ENCODE assay signal across 8 mouse cellular contexts in the genomic region with DNA sequence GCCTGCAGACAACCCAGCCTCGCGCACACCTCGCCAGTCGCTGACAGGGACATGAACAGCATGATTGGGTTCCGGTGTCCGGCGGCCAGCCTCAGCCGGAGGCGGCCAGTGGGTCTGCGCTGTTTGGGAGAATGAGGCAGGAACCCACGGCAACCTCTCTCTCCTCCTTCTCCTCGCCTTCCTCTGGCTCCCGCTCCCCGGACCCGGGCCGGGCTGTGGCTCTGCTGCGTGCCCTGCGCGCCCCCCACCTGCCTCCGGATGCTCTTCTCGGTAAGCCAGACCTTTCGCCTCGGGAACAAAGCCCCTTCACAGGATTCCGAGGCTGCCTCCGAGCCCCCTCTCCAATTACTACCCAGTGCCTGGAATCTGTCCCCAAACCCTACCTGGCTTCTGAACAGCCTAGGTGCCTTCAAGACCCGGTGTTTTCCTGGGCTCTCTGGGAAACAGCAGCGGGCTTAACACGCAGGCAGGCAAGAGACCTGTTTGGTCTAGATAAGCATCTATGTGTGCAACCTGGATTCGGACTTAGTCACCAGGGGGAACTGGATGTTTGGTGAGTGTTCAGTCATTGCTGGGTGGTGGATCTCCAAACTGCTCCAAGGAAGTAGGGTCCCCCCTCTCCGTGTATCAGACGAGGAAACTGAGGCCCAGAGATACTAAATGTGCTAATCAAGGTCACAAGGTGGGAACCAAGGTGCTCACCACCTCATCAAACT. TPM values are rescaled to one million over a fixed set of nuclear protein-coding genes. Genes with fewer than 3 reads are reported as not detected.
DNase-seq lines count a peak whose midpoint lies in the region; ATAC-seq and TF ChIP-seq lines count a peak whose summit lies in the region.

No protein-coding gene starts in this region.

- 4% methylated on average over 30 of the region's 31 CpGs for WGBS in heart, embryonic 12.5 days
- 3% methylated on average over 31 of the region's 31 CpGs for WGBS in forebrain, embryonic 14.5 days
- 5% methylated on average over 31 of the region's 31 CpGs for WGBS in liver, postnatal 0 days (ENCODE audit: insufficient replicate concordance)

- ATAC-seq in heart, embryonic 12.5 days (ENCODE audit: insufficient number of reproducible peaks, low FRiP score) = no peak
- no peak for ATAC-seq in forebrain, embryonic 14.5 days
- ATAC-seq in liver, postnatal 0 days = no peak

- TF ChIP-seq EP300 in liver, postnatal 0 days (IDR thresholded peaks at IDR 0.05; ENCODE audit: low read depth) = no peak

- peaks cover 5% of the 10 kb centered on the region; the same call in 1 of the 2 replicates for H3K9me3 ChIP-seq in heart, embryonic 12.5 days (replicated peaks)
- no peaks in the 10 kb centered on the region for H3K9me3 ChIP-seq in forebrain, embryonic 14.5 days (replicated peaks; ENCODE audit: control insufficient read depth, low read length)
- H3K9me3 ChIP-seq in liver, postnatal 0 days (ENCODE audit: low read length) = no peaks in the 10 kb centered on the region

- H3K36me3 ChIP-seq in heart, embryonic 12.5 days = no peaks in the 10 kb centered on the region
- H3K36me3 ChIP-seq in forebrain, embryonic 14.5 days (ENCODE audit: control insufficient read depth, insufficient read depth, low read length) = no peaks in the 10 kb centered on the region
- H3K36me3 ChIP-seq in liver, postnatal 0 days (replicated peaks; ENCODE audit: insufficient read depth, low read length) = no peaks in the 10 kb centered on the region

- H3K4me3 ChIP-seq in heart, embryonic 12.5 days = peak overlapping the region; percentile 58
- peak overlapping the region; percentile 60 for H3K4me3 ChIP-seq in forebrain, embryonic 14.5 days (ENCODE audit: low read depth, low read length)
- H3K4me3 ChIP-seq in liver, postnatal 0 days (ENCODE audit: low read depth, low read length) = peak overlapping the region; percentile 30; the same call in 1 of the 2 replicates

- H3K27me3 ChIP-seq in heart, embryonic 12.5 days (replicated peaks) = peaks cover 89% of the 10 kb centered on the region
- H3K27me3 ChIP-seq in forebrain, embryonic 14.5 days (replicated peaks; ENCODE audit: control insufficient read depth, insufficient read depth, low read length) = peaks cover 3% of the 10 kb centered on the region
- H3K27me3 ChIP-seq in liver, postnatal 0 days (ENCODE audit: insufficient read depth, low read length) = peaks cover 34% of the 10 kb centered on the region

- peak overlapping the region; percentile 99 for H3K4me2 ChIP-seq in heart, embryonic 12.5 days
- peak overlapping the region; percentile 96 for H3K4me2 ChIP-seq in forebrain, embryonic 14.5 days (ENCODE audit: low read length)
- H3K4me2 ChIP-seq in liver, postnatal 0 days (ENCODE audit: low read depth, low read length) = peak overlapping the region; percentile 61

- no peak for DNase-seq in heart, postnatal 36 days
- peak; percentile 48 for DNase-seq in ZHBTc4 (ENCODE audit: low read depth, low spot score)
- no peak for DNase-seq in forebrain, embryonic 14.5 days (ENCODE audit: low spot score)
- DNase-seq in liver, postnatal 0 days = no peak
- no peak for DNase-seq in spleen, postnatal 10 days (ENCODE audit: low spot score in 2 of 2)
- DNase-seq in retina, embryonic 14.5 days (ENCODE audit: low spot score) = no peak
- no peak for DNase-seq in layer of hippocampus, postnatal 36 days

- no peak overlapping the region for H3K27ac ChIP-seq in heart, embryonic 12.5 days (ENCODE audit: poor library complexity, severe bottlenecking)
- H3K27ac ChIP-seq in forebrain, embryonic 14.5 days (ENCODE audit: low read depth, low read length) = 0 out of 2 replicates have a peak overlapping the region, but pooled peaks have one; percentile 55
- H3K27ac ChIP-seq in liver, postnatal 0 days (ENCODE audit: low read depth) = no peak overlapping the region

- no peak for TF ChIP-seq CTCF in liver, postnatal 0 days (IDR thresholded peaks at IDR 0.05; ENCODE audit: low read depth)

- intact Hi-C loops in heart, postnatal 36 days (cut with DNase I) = no loop called here

- peaks cover 17% of the 10 kb centered on the region for H3K4me1 ChIP-seq in heart, embryonic 12.5 days (replicated peaks)
- no peaks in the 10 kb centered on the region; the same call in 1 of the 2 replicates for H3K4me1 ChIP-seq in forebrain, embryonic 14.5 days (ENCODE audit: control insufficient read depth, insufficient read depth, low read length)
- H3K4me1 ChIP-seq in liver, postnatal 0 days (ENCODE audit: insufficient read depth) = no peaks in the 10 kb centered on the region

- peak overlapping the region; percentile 64 for H3K9ac ChIP-seq in heart, embryonic 12.5 days
- H3K9ac ChIP-seq in forebrain, embryonic 14.5 days (ENCODE audit: low read length) = peak overlapping the region; percentile 60
- H3K9ac ChIP-seq in liver, postnatal 0 days (replicated peaks) = no peak overlapping the region

RNA-seq across cellular contexts. Expression of gene Tunar, which starts 3.8 kb away (rescaled TPM):
- polyA plus RNA-seq in heart, embryonic 12.5 days (2016; fragmentation: Nextera tagmentation; extraction: Ambion mirVana) = 0.10 and 0.15 TPM in 2 replicates
- total RNA-seq in heart, postnatal 36 days (2021) = not detected
- 4.4 and 6.6 TPM in 2 replicates for polyA plus RNA-seq in forebrain, embryonic 14.5 days (2014; fragmentation: Nextera tagmentation; extraction: Ambion mirVana)
- not detected in 2 replicates for polyA plus RNA-seq in liver, postnatal 0 days (2015; fragmentation: Nextera tagmentation; extraction: Ambion mirVana)
- total RNA-seq in layer of hippocampus, postnatal 36 days (2021) = 10 to 100 TPM; 17.2 to 19.7 TPM
